Mouse (Mus musculus): ENCODE measurements around the gene Setd2.

The Setd2 gene

GRCm38 (mm10) chr9:110654726-110655650, 122.6 kb downstream of the Setd2 start:
- DNase-seq (ENCODE audit: low spot score), result no peak

- no peak for DNase-seq (ENCODE audit: low spot score)
Observed at GRCm38 (mm10) chr9:110655651-110656007, 123.2 kb downstream of the Setd2 start.

- peak; percentile 96 for DNase-seq (ENCODE audit: low spot score)
Observed at GRCm38 (mm10) chr9:110656249-110657221, 124.1 kb downstream of the Setd2 start, which contains the start of gene Ccdc12. Gene Ccdc12, plus strand, starts transcription at chr9:110656503.

- DNase-seq (ENCODE audit: low spot score), result no peak
Observed at GRCm38 (mm10) chr9:110657474-110658078, 125.2 kb downstream of the Setd2 start.

GRCm38 (mm10) chr9:110659521-110659920, 127.1 kb downstream of the Setd2 start:
- no peak for DNase-seq (ENCODE audit: low spot score)

- DNase-seq (ENCODE audit: low spot score), result no peak
Observed at GRCm38 (mm10) chr9:110660208-110660607, 127.8 kb downstream of the Setd2 start.

GRCm38 (mm10) chr9:110660856-110661612, 128.6 kb downstream of the Setd2 start:
- no peak for DNase-seq (ENCODE audit: low spot score)

- no peak for DNase-seq (ENCODE audit: low spot score)
Observed at GRCm38 (mm10) chr9:110662844-110663243, 130.4 kb downstream of the Setd2 start.

- no peak for DNase-seq (ENCODE audit: low spot score)
Observed at GRCm38 (mm10) chr9:110665912-110666311, 133.5 kb downstream of the Setd2 start.

- no peak for DNase-seq (ENCODE audit: low spot score)
Observed at GRCm38 (mm10) chr9:110666374-110666773, 134.0 kb downstream of the Setd2 start.

GRCm38 (mm10) chr9:110667219-110667836, 134.9 kb downstream of the Setd2 start:
- DNase-seq (ENCODE audit: low spot score), result no peak

Data from left cerebral cortex, adult 11 months (tissue).